Mouse (Mus musculus): ENCODE data around the gene Ppp6r1.

The Ppp6r1 gene

DNA sequence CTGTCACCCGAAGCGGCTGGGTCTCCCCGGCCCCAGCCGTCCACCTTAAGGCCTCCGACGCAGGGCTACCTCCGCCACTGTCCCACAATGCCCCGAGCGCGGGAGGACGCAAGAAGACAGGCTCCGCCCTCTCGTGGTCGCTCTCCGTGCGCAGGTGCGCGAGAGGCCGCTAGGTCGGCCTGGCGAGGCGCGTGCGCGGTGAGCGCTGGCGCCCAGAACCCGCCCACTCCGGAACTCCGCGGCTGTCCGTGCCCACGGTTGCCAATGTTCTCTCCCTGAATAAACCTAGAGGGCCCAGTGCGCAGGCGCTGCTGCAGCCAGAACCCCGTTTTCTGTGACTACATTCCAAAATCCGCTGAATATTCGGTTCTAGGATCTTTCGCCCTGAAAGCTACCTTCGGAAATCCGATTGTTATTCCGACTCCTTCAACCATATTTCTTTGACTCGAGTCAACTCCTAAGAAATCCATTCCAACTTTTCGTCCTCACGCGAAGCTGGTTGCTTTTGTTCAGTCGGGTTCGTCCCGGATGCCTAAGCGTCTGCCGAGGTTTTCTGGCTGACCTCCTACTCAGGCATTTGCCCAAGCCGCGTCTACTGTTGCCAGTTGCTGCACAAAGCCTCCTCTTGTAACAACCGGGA, at the start of gene Ppp6r1:
Gene Ppp6r1, minus strand, starts transcription at position 108 of the 640 bp plus-strand sequence.
- DNase-seq = peak; percentile 96 to 98

GRCm38 (mm10) chr7:4705098-4705497, 46.3 kb upstream of the Ppp6r1 start:
- DNase-seq = peak; percentile 62 to 75

- DNase-seq = no peak
Measured at GRCm38 (mm10) chr7:4703195-4703594, 44.4 kb upstream of the Ppp6r1 start.

GRCm38 (mm10) chr7:4702334-4702733, 43.5 kb upstream of the Ppp6r1 start:
- DNase-seq = no peak

GRCm38 (mm10) chr7:4693004-4693403, 34.2 kb upstream of the Ppp6r1 start:
- DNase-seq = no peak

GRCm38 (mm10) chr7:4690951-4691653, 32.3 kb upstream of the Ppp6r1 start:
- DNase-seq = peak; percentile 52 to 57

- DNase-seq = peak; percentile 97 to 98
Measured at GRCm38 (mm10) chr7:4690387-4690786, 31.6 kb upstream of the Ppp6r1 start, which contains the start of gene Brsk1. Brsk1 (plus strand) TSS chr7:4690604.

DNA sequence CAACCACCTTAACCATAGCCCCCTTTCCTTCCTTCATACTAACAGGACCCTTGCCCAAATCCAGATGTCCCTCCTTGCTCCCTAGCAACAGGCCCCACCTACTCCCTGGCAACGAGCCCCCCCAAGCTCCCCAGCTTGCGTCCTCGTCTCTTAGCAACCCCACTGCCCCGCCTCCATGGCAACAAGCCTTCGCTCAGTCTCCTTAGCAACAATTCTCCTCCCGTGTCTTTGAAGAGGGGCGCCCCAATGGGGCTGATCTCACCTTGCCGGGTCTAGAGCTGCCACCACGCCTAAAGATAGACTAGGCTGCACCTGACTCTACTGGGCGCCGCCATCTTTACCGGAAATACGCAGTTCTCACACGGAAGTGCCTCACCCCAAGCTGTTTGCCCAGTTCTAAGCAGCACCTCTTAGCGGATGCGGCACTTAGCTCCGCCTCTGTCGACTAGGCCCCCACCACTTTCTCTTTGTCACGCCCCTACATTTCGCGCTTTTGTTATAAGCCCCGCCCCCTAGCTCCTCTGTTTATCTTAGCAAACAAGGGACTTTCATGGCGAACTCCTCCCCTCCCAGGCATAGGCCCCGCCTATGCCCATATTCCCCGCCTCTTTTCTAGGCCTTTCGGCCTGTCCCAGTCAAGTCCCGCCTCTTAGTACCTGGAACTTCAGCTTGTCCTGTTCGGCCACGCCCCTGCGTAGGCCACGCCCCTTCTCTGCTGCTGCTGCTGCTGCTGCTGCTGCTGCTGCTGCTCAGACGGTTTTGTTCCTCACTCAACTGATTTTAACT, 26.0 kb upstream of the Ppp6r1 start, which contains the start of gene Hspbp1:
Gene Hspbp1, minus strand, starts transcription at position 437 of the 786 bp plus-strand sequence.
- DNase-seq = peak; percentile 89 to 92

- DNase-seq = peak in 1 of 2 experiments; percentile 41
Measured at GRCm38 (mm10) chr7:4684203-4684602, 25.4 kb upstream of the Ppp6r1 start.

DNA sequence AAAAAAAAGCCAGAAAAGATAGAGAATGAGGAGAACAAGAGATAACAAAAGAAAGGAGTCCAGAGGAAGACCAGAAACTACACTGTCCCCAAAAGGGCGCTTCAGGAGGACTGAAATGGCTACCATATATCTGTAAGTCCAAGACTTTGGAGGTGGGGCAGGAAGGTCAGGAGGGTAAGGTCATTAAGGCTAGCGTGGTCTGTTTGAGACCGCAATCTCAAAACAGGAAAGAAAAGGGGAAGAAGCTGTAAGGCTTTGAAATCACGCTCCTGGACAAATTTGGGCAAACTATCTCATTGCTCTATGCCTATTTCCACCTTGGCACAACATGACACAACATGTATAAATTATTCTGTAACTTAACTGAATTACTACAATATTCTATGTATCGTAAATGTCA, 24.5 kb upstream of the Ppp6r1 start:
- no peak for DNase-seq

GRCm38 (mm10) chr7:4675200-4675599, 16.4 kb upstream of the Ppp6r1 start:
- no peak for DNase-seq

GRCm38 (mm10) chr7:4674114-4674731, 15.4 kb upstream of the Ppp6r1 start:
- DNase-seq = no peak

GRCm38 (mm10) chr7:4671956-4672355, 13.1 kb upstream of the Ppp6r1 start:
- DNase-seq = no peak

- DNase-seq = no peak
Measured at GRCm38 (mm10) chr7:4670655-4671255, 11.9 kb upstream of the Ppp6r1 start.

DNA sequence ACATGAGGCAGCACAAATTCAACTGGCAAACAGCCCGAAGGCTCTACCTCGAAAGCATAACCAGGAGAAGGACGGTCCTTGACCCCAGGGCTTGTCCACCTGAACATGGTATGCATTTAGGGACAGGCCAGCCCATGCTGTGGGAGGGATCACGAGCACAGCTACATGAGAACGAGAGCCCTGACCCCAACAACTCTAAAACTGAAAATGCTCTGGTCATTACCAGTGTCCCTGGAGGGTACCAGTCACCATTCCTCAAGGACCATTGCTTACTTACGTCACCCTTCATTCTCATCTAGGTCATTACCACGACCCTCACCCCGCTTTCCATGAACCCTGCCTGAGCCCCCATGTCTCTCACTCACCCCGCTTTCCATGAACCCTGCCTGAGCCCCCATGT, 10.3 kb upstream of the Ppp6r1 start:
- no peak for DNase-seq

DNA sequence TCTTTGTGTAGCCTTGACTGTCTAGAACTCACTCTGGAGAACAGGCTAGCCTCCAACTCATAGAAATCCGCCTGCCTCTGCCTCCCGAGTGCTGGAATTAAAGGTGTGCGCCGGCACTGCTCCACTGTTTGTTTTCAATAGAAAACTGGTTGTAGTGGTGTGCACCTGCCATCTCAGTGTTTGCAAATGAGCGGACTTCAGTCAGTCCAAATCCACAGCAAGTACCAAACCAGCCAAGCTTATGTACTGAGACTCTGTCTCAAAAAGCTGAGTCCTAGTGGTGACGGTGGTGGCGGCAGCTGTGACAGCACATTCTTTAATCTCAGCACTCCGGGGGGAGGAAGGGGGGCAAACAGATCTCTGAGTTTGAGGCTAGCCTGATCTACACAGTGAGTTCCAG, 9.7 kb upstream of the Ppp6r1 start:
- no peak for DNase-seq

DNA sequence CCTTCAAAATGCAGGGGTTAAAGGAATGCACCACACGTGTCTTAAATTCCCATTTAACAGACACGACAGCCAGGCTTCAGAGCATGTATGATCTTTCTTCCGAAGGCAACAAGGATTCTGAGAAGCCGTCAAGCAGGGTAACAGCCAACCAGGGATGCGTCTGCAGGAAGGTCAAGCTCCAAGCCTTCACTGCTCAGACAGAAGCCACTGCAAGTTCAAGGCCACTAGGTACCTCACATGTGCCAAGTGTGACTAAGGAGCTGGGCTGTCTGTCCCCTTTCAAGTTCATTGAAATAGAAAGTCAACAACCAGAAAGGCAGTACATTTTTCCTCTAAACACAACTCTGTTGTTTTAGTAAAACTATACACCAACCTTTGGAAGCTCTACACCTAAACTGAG, 8.1 kb upstream of the Ppp6r1 start:
- DNase-seq = no peak

DNA sequence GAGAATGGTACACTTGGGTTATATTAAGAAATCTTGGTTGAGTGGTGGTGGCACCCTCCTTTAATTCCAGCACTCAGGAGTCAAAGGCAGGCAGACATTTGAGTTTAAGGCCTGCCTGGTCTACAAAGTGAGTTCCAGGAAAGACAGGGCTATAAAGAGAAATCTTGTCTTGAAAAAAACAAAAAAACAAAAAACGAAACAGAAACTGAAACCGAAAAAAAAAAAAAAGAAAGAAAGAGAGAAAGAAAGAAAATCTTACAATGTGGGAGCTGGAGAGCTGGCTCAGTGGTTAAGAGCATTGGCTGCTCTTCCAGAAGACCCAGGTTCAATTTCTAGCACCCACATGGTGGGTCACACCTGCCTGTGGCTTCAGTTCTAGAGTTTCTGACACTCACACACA, 4.9 kb upstream of the Ppp6r1 start:
- DNase-seq = no peak

DNA sequence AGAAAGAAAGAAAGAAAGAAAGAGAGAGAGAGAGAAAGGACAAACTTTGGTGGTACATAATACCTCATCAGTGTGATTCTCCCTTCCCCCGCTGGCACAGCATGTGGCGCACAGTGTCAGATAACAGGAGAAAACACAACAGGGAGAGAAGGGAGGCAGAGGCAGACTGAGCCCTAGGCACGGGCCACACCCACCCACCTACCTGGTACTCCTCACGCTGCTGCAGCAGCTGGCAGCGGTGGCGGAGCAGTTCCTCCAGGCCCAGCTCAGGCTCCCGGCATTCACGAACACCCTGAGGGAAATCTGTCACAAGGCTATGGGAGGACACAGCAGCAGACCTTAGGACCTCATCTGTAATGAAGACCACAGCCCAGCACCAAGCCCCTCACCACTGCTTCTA, 4.4 kb upstream of the Ppp6r1 start:
- no peak for DNase-seq

DNA sequence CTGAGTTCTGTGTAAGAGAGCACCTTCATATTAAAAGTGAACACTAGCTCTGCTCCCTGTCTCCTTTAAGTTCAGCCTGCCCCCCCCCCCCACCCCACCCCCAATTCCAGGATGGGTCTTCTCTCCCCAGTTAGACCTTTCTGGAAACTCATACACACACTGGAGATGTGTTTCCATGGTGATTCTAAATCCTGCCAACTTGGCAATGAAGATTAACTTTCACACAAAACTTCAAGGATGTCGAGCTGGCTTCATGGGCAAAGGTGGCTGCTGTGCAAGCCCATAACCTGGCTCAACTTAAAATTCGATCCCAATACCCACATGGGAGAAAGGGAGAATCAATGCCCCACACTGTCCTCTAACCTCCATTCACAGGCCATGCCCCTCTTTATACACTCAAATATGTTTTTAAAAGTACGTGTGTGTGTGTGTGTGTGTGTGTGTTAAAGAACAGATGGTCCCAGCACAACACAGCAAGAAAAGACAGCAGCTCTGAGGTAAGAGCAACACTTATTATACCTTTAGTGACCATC, 1.2 kb upstream of the Ppp6r1 start:
- peak; percentile 32 to 43 for DNase-seq

GRCm38 (mm10) chr7:4658128-4658907, 501 bp downstream of the Ppp6r1 start:
- peak; percentile 74 to 78 for DNase-seq

All from cerebellum, postnatal 10 days (tissue).